Mouse (Mus musculus): Measurements from ENCODE around the gene Wdr66. TPM values are rescaled to one million over a fixed set of nuclear protein-coding genes. Genes with fewer than 3 reads are reported as not detected.
A peak's percentile ranks its signal among the peaks of the same experiment; 100 is the strongest.

Gene Wdr66
- polyA plus RNA-seq, 1 experiment from 2014 or later = 0.40 TPM

GRCm38 (mm10) chr5:123345853-123346654 lies 94.2 kb downstream of the Wdr66 start:
- ATAC-seq (replicated peaks; ENCODE audit: low FRiP score) = 0 out of 2 replicates have a peak, but pooled peaks have one; percentile 13
- peak overlapping the region; percentile 97 for H3K27ac ChIP-seq (ENCODE audit: low read depth, low read length)
- H3K4me3 ChIP-seq (ENCODE audit: low read depth, low read length) = peak overlapping the region; percentile 97
- peak; percentile 73 for DNase-seq (ENCODE audit: low spot score)
- no peaks in the 10 kb centered on the region for H3K36me3 ChIP-seq (ENCODE audit: control insufficient read depth, insufficient read depth, low read length)
- no peaks in the 10 kb centered on the region for H3K27me3 ChIP-seq (replicated peaks; ENCODE audit: control insufficient read depth, insufficient read depth, low read length)
- H3K4me2 ChIP-seq = peak overlapping the region; percentile 97
- peaks cover 23% of the 10 kb centered on the region for H3K4me1 ChIP-seq (replicated peaks; ENCODE audit: control insufficient read depth, insufficient read depth, low read length)
- 3% methylated on average over 22 of the region's 22 CpGs for WGBS
- no peaks in the 10 kb centered on the region for H3K9me3 ChIP-seq (ENCODE audit: control insufficient read depth, low read length)
- peak overlapping the region; percentile 97 for H3K9ac ChIP-seq (ENCODE audit: low read depth, low read length)

GRCm38 (mm10) chr5:123346701-123347270 lies 94.9 kb downstream of the Wdr66 start:
- peak overlapping the region; percentile 97 for H3K4me2 ChIP-seq
- peak overlapping the region; percentile 97 for H3K4me3 ChIP-seq (ENCODE audit: low read depth, low read length)
- DNase-seq (ENCODE audit: low spot score) (no peak), ATAC-seq (replicated peaks; ENCODE audit: low FRiP score) (no peak)
- no peaks in the 10 kb centered on the region for H3K27me3 ChIP-seq (replicated peaks; ENCODE audit: control insufficient read depth, insufficient read depth, low read length)
- H3K9me3 ChIP-seq (ENCODE audit: control insufficient read depth, low read length) = no peaks in the 10 kb centered on the region
- H3K4me1 ChIP-seq (replicated peaks; ENCODE audit: control insufficient read depth, insufficient read depth, low read length) = peaks cover 23% of the 10 kb centered on the region
- peak overlapping the region; percentile 97 for H3K9ac ChIP-seq (ENCODE audit: low read depth, low read length)
- 77% methylated on average over 7 of the region's 7 CpGs for WGBS
- no peaks in the 10 kb centered on the region for H3K36me3 ChIP-seq (ENCODE audit: control insufficient read depth, insufficient read depth, low read length)
- peak overlapping the region; percentile 58 for H3K27ac ChIP-seq (ENCODE audit: low read depth, low read length)

- H3K4me1 ChIP-seq (replicated peaks; ENCODE audit: control insufficient read depth, insufficient read depth, low read length) = peaks cover 23% of the 10 kb centered on the region
- H3K9ac ChIP-seq (ENCODE audit: low read depth, low read length) = no peak overlapping the region
- no peaks in the 10 kb centered on the region for H3K9me3 ChIP-seq (ENCODE audit: control insufficient read depth, low read length)
- H3K27me3 ChIP-seq (replicated peaks; ENCODE audit: control insufficient read depth, insufficient read depth, low read length) = no peaks in the 10 kb centered on the region
- no peak overlapping the region for H3K4me2 ChIP-seq
- no peak overlapping the region for H3K27ac ChIP-seq (ENCODE audit: low read depth, low read length)
- no peak for ATAC-seq (replicated peaks; ENCODE audit: low FRiP score)
- WGBS = 87% methylated on average over 2 of the region's 2 CpGs
- 0 out of 2 replicates have a peak, but pooled peaks cover 3% of the 10 kb centered on the region for H3K36me3 ChIP-seq (ENCODE audit: control insufficient read depth, insufficient read depth, low read length)
- no peak overlapping the region for H3K4me3 ChIP-seq (ENCODE audit: low read depth, low read length)
- no peak for DNase-seq (ENCODE audit: low spot score)
Observed at GRCm38 (mm10) chr5:123347985-123348384, 96.1 kb downstream of the Wdr66 start.

- peaks cover 3% of the 10 kb centered on the region; the same call in 1 of the 2 replicates for H3K36me3 ChIP-seq (ENCODE audit: control insufficient read depth, insufficient read depth, low read length)
- 59% methylated on average over 10 of the region's 10 CpGs for WGBS
- DNase-seq (ENCODE audit: low spot score) = no peak
- no peak for ATAC-seq (replicated peaks; ENCODE audit: low FRiP score)
- H3K9ac ChIP-seq (ENCODE audit: low read depth, low read length) = no peak overlapping the region
- H3K4me1 ChIP-seq (replicated peaks; ENCODE audit: control insufficient read depth, insufficient read depth, low read length) = peaks cover 19% of the 10 kb centered on the region
- H3K9me3 ChIP-seq (ENCODE audit: control insufficient read depth, low read length) = no peaks in the 10 kb centered on the region
- no peak overlapping the region for H3K27ac ChIP-seq (ENCODE audit: low read depth, low read length)
- H3K4me3 ChIP-seq (ENCODE audit: low read depth, low read length) = no peak overlapping the region
- H3K4me2 ChIP-seq = no peak overlapping the region
- H3K27me3 ChIP-seq (replicated peaks; ENCODE audit: control insufficient read depth, insufficient read depth, low read length) = no peaks in the 10 kb centered on the region
Observed at GRCm38 (mm10) chr5:123350386-123350785, 98.5 kb downstream of the Wdr66 start.

GRCm38 (mm10) chr5:123355918-123356317 lies 104.0 kb downstream of the Wdr66 start:
- Histone ChIP-seq H3K9ac (ENCODE audit: low read depth, low read length) (no peak overlapping the region), H3K27me3 (replicated peaks; ENCODE audit: control insufficient read depth, insufficient read depth, low read length) (no peaks in the 10 kb centered on the region), H3K4me2 (no peak overlapping the region), H3K27ac (ENCODE audit: low read depth, low read length) (no peak overlapping the region), H3K4me3 (ENCODE audit: low read depth, low read length) (no peak overlapping the region), H3K4me1 (replicated peaks; ENCODE audit: control insufficient read depth, insufficient read depth, low read length) (no peaks in the 10 kb centered on the region), H3K36me3 (ENCODE audit: control insufficient read depth, insufficient read depth, low read length) (peaks cover 20% of the 10 kb centered on the region), H3K9me3 (ENCODE audit: control insufficient read depth, low read length) (no peaks in the 10 kb centered on the region)
- no peak for ATAC-seq (replicated peaks; ENCODE audit: low FRiP score)
- no peak for DNase-seq (ENCODE audit: low spot score)
- 81% methylated on average over 11 of the region's 11 CpGs for WGBS

- Histone ChIP-seq H3K9me3 (ENCODE audit: control insufficient read depth, low read length) (no peaks in the 10 kb centered on the region), H3K36me3 (ENCODE audit: control insufficient read depth, insufficient read depth, low read length) (peaks cover 27% of the 10 kb centered on the region), H3K4me2 (no peak overlapping the region), H3K4me3 (ENCODE audit: low read depth, low read length) (no peak overlapping the region), H3K9ac (ENCODE audit: low read depth, low read length) (no peak overlapping the region), H3K4me1 (replicated peaks; ENCODE audit: control insufficient read depth, insufficient read depth, low read length) (no peaks in the 10 kb centered on the region), H3K27me3 (replicated peaks; ENCODE audit: control insufficient read depth, insufficient read depth, low read length) (no peaks in the 10 kb centered on the region), H3K27ac (ENCODE audit: low read depth, low read length) (no peak overlapping the region)
- DNase-seq (ENCODE audit: low spot score) (no peak), ATAC-seq (replicated peaks; ENCODE audit: low FRiP score) (no peak)
- 87% methylated on average over 4 of the region's 4 CpGs for WGBS
Observed at GRCm38 (mm10) chr5:123357253-123357652, 105.4 kb downstream of the Wdr66 start.

- no peak for DNase-seq (ENCODE audit: low spot score)
- ATAC-seq (replicated peaks; ENCODE audit: low FRiP score) = no peak
- Histone ChIP-seq H3K27ac (ENCODE audit: low read depth, low read length) (no peak overlapping the region), H3K4me3 (ENCODE audit: low read depth, low read length) (no peak overlapping the region), H3K4me2 (no peak overlapping the region), H3K9ac (ENCODE audit: low read depth, low read length) (no peak overlapping the region), H3K27me3 (replicated peaks; ENCODE audit: control insufficient read depth, insufficient read depth, low read length) (no peaks in the 10 kb centered on the region), H3K4me1 (replicated peaks; ENCODE audit: control insufficient read depth, insufficient read depth, low read length) (no peaks in the 10 kb centered on the region), H3K36me3 (ENCODE audit: control insufficient read depth, insufficient read depth, low read length) (peaks cover 40% of the 10 kb centered on the region), H3K9me3 (ENCODE audit: control insufficient read depth, low read length) (no peaks in the 10 kb centered on the region)
- 94% methylated on average over 6 of the region's 6 CpGs for WGBS
Observed at GRCm38 (mm10) chr5:123359431-123359830, 107.5 kb downstream of the Wdr66 start.

- Histone ChIP-seq H3K9ac (ENCODE audit: low read depth, low read length) (no peak overlapping the region), H3K27ac (ENCODE audit: low read depth, low read length) (no peak overlapping the region), H3K4me1 (replicated peaks; ENCODE audit: control insufficient read depth, insufficient read depth, low read length) (no peaks in the 10 kb centered on the region), H3K9me3 (ENCODE audit: control insufficient read depth, low read length) (no peaks in the 10 kb centered on the region), H3K36me3 (ENCODE audit: control insufficient read depth, insufficient read depth, low read length) (peaks cover 34% of the 10 kb centered on the region), H3K4me3 (ENCODE audit: low read depth, low read length) (no peak overlapping the region), H3K27me3 (replicated peaks; ENCODE audit: control insufficient read depth, insufficient read depth, low read length) (no peaks in the 10 kb centered on the region), H3K4me2 (no peak overlapping the region)
- WGBS = 94% methylated on average over 4 of the region's 4 CpGs
- DNase-seq (ENCODE audit: low spot score) (no peak), ATAC-seq (replicated peaks; ENCODE audit: low FRiP score) (no peak)
Observed at GRCm38 (mm10) chr5:123362911-123363310, 111.0 kb downstream of the Wdr66 start.
